Mouse (Mus musculus): ENCODE data around the gene Nos1. TPM values are rescaled to one million over a fixed set of nuclear protein-coding genes. Genes with fewer than 3 reads are reported as not detected.

Nos1 gene
- total RNA-seq (2017): not detected in 3 replicates

DNA sequence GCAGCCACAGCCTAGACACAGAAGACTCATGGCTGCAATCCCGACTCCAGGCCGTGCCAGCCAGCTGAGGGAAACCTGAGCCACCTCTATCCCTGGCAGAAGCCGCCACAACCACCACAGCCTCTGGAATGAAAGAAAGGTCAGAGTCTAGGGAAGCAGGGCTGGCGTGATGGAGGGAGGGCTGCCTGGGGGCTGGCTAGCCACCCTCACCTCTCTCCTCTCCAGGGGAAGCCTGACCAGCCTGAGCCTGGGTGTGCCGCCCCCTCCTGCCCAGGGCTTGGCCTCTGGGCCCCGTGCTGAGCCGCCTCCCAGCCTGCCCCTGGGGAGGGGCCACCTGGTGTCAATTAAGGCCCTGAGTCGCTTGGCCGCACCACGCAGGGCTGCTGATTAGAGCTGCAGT, at the start of gene Nos1:
Gene Nos1, plus strand, starts transcription at position 352 of the 400 bp plus-strand sequence.
- no peak for ATAC-seq (replicated peaks; ENCODE audit: insufficient number of reproducible peaks, low FRiP score, low TSS enrichment, poor library complexity, severe bottlenecking)

GRCm38 (mm10) chr5:117731311-117731710, 49.5 kb upstream of the Nos1 start:
- ATAC-seq (replicated peaks; ENCODE audit: insufficient number of reproducible peaks, low FRiP score, low TSS enrichment, poor library complexity, severe bottlenecking): no peak

DNA sequence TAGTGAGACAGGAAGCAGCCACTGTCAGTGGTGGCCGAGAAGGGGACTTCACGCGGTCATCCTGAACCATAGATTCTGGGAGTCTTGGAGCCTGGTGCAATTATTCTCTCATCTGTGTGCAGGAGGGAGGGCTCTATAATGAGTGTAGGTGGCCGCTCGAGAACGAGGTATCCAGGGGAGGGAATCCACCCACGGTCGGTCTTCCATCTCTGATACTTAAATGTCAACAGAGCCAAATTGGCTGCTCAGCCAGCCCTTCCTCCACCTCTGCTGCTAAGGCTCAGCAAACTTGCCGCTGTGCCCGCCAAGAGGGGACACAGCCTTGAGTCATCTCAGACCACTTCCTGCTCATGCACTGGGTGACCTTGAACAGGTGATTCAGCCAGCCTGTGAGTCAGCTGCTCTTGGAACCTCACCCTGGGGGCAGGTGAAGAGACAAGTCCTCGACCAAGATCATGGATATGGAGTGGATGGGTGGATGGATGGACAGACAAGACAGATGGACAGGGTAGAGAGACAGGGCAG, 36.1 kb upstream of the Nos1 start:
- no peak for ATAC-seq (replicated peaks; ENCODE audit: insufficient number of reproducible peaks, low FRiP score, low TSS enrichment, poor library complexity, severe bottlenecking)

DNA sequence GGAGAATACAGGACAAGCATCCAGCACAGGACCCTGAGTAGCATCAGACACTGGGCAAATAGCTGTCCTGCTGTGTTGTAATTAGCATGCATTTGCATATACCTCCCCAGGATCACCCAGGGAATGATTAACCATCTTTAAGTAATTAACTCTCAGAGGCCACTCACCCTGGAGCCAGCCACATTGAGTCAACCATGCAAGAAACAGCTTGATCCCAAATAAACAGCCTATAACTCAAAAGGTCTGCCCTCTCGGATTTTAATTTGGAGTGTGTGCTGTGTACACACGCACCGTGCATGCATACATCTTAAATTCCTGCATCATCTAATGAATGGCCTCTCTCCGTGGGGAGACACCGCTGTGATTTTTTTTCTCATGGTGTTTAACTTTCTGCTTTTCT, 31.5 kb upstream of the Nos1 start:
- ATAC-seq (replicated peaks; ENCODE audit: insufficient number of reproducible peaks, low FRiP score, low TSS enrichment, poor library complexity, severe bottlenecking): no peak

- ATAC-seq (replicated peaks; ENCODE audit: insufficient number of reproducible peaks, low FRiP score, low TSS enrichment, poor library complexity, severe bottlenecking): no peak
These were observed 22.9 kb upstream of the Nos1 start for GRCm38 (mm10) chr5:117757696-117758482.

DNA sequence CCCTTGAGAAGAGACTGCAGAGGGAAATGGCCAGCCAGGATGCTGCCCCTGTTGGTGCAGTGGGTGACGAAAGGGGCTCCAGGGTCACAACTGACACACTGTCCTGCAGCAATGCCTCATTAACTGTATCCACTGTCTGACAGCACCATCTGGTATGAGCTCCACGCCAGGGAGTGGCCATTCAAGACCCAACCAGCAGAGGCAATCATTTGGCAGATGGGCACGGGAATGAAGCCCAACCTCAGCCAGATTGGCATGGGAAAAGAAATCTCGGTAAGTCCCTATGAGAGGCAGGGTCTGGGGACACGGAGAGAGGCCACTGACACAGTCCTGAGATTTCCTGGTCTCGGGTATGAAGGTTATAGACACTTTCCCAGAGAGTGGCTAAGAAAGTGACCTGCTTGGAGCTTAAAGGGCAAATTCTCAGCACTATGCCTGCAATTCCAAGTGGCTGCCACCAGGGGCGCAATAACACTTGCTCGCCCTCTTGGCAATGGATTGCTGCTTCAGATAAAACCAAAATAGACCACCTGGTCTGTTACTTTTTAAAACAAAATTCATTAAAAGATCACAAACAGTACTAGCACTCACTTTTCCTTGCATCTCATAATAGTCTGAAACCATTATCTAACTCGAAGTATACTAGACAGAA, 19.5 kb upstream of the Nos1 start:
- no peak for ATAC-seq (replicated peaks; ENCODE audit: insufficient number of reproducible peaks, low FRiP score, low TSS enrichment, poor library complexity, severe bottlenecking)

DNA sequence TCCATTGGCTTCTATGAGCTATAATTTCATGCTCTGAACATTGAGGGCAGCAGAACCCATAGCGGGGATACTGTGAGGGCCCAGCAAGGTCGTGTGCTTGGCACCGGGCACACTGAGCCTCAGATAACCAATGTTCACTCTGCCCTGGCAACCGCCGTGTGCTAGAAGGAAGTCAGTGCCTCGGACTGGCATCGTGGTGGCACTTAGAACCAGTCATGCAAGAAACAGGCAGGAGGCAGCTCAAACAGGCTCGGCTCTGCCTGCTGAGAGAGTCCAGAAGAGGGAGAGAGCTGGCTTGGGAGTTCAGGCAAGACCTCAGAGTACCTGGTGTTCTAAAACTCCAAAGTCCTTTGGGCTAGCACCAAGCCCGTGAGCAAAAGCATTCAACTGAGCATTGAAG, 16.3 kb upstream of the Nos1 start:
- no peak for ATAC-seq (replicated peaks; ENCODE audit: insufficient number of reproducible peaks, low FRiP score, low TSS enrichment, poor library complexity, severe bottlenecking)

DNA sequence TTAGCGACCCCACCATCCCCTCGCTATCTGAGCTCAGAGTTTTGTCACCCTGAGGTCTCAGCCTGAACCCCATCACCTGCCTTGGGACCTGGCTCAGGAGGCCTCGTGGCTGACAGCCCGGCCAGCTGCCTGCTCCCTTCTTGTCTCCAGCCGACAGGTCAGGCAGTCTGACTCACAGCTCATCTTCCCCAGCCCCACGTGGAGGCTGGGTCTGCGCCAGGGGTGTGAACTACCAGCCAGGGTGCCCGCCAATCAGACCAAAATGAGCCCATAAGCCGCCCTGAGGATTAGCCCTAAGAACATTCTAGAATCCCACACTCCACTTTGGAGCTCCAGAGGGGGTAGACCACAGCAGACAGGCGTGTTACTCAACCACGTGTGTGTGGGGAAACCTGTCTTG, 1.7 kb upstream of the Nos1 start:
- no peak for ATAC-seq (replicated peaks; ENCODE audit: insufficient number of reproducible peaks, low FRiP score, low TSS enrichment, poor library complexity, severe bottlenecking)

DNA sequence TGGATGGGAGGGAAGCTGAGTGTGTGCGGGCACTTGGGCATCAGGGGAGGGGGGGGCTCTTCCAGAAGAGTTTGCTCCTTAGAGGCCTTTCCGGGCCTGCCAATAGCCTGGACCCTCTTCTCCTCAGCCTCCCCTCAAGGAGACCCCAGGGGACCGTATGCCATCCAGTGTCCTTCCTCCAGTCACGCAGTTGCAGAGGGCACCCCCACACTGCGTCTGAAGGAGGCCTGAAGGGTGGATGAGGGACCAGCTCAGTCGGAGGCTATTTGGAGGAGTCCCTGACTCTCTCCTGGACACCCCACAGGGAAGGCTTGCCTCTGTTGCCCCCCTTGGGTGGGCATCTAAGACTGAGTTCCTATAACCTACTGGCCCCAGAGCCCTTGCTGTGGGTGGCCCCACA, 346 bp downstream of the Nos1 start:
- ATAC-seq (replicated peaks; ENCODE audit: insufficient number of reproducible peaks, low FRiP score, low TSS enrichment, poor library complexity, severe bottlenecking): no peak

DNA sequence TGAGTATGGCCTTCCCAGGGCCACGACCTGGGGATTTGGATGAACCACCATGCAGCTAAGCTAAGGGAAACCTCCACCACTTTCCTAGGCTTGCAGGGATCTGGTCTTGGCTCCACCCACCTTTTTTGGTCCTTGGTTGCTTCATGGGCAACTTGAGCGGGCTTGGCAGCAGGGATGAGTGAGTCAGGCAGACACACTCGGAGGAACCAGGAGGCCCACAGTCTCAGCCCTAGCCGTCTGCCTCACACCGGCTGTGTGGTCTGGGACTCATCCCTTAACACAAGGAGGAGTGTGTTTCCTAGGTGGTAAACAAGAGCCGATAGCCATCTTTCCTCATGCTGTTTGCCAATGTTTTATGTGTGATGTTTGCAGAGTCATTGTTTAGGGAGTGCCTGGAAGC, 9.2 kb downstream of the Nos1 start:
- no peak for ATAC-seq (replicated peaks; ENCODE audit: insufficient number of reproducible peaks, low FRiP score, low TSS enrichment, poor library complexity, severe bottlenecking)

DNA sequence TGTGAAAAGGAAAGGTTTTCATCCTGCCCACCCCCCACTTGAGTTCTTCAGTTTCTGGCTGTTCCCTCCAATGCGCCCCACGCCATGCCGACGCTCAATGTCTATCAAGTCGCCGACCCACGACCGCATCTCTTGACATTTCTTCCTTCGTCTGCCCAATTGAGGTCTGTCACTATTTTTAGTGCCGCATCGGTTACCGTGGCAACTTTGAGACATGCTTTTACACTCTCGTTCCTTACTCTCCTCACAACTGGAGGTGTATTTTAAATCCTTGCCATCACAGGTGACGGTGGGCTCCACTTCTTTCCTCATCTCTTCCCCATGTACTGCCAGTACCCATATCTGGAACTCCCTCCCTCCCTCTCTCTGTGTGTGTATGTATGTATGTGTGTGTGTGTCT, 11.0 kb downstream of the Nos1 start:
- no peak for ATAC-seq (replicated peaks; ENCODE audit: insufficient number of reproducible peaks, low FRiP score, low TSS enrichment, poor library complexity, severe bottlenecking)

DNA sequence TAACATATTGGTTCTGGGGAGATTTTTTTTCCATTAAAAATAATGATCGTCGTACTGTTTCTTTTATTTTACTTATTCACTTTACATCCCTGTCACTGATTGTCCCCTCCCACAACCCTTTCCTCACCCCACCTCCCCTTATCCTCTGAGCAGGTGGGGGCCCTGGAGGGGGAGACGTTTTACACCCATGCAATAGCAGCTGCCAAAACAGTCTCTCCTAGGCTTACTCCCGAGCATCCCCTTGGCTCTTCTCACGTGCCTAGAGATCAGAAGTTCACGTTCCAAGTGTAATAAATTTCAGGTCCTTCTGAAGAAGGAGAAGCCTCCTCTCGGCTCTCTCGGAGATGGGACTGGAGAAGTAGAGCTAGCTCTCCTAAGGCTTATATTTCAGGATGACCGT, 20.0 kb downstream of the Nos1 start:
- ATAC-seq (replicated peaks; ENCODE audit: insufficient number of reproducible peaks, low FRiP score, low TSS enrichment, poor library complexity, severe bottlenecking): no peak

DNA sequence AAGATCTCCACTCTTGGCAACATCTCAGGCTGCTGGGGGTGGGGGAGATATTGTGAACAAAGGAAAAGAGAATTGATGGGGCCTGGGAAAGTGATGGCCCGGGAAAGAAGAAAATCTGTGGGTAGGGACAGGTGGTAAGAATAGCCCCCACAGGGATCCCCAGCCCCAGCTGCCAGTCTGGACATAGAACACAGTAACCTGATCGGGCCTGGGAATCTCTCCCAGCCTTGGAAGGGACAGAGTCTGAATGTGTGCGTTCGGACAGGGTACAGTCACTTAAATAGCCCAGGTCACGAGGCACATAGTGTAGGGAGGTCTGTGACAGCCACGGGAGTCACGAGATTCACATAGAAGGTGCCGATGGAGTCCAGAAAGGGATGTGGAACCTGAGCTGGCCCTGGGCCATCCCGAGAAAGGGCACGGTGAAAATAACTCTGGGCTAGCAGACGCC, 21.3 kb downstream of the Nos1 start:
- ATAC-seq (replicated peaks; ENCODE audit: insufficient number of reproducible peaks, low FRiP score, low TSS enrichment, poor library complexity, severe bottlenecking): no peak

- ATAC-seq (replicated peaks; ENCODE audit: insufficient number of reproducible peaks, low FRiP score, low TSS enrichment, poor library complexity, severe bottlenecking): no peak
These were observed 22.7 kb downstream of the Nos1 start for GRCm38 (mm10) chr5:117803551-117803950.

DNA sequence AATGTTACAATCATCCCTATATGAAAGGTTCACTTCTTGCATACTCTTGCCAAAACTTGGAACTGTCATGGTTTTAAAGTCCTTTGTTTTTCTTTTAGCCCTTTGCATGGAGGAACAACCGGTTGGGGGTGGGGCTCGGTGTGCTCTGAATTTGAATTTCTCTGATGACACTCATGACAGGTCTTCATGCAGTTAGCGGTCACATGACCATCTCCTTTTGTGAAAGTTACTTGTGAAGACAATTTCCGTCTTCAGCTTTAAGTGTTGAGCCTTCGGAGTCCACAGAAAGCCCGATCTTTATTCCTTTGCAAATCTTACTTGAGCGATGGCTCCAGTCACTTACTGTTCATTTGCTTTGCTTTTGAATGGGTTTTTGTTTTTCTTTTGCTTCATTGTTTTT, 30.1 kb downstream of the Nos1 start:
- no peak for ATAC-seq (replicated peaks; ENCODE audit: insufficient number of reproducible peaks, low FRiP score, low TSS enrichment, poor library complexity, severe bottlenecking)

DNA sequence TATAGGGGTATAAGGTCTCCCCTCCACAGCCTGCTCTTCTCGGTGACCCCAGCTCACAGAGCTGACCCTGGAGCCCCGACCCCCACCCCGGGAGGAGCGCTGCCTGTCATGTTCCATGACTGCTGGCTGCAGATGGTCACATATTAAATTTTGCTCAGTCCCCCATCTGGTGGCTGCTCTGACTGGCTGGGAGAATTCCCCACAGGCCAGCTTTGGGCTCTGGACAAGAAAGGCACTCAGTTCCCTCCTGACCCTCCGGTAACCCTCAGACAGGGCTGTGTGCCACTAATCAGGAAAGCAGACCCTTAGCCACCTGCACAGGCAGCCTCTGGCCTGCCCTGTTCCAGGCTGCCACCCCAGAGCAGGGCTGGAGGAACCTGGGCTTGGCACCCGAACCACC, 38.0 kb downstream of the Nos1 start:
- ATAC-seq (replicated peaks; ENCODE audit: insufficient number of reproducible peaks, low FRiP score, low TSS enrichment, poor library complexity, severe bottlenecking): no peak

DNA sequence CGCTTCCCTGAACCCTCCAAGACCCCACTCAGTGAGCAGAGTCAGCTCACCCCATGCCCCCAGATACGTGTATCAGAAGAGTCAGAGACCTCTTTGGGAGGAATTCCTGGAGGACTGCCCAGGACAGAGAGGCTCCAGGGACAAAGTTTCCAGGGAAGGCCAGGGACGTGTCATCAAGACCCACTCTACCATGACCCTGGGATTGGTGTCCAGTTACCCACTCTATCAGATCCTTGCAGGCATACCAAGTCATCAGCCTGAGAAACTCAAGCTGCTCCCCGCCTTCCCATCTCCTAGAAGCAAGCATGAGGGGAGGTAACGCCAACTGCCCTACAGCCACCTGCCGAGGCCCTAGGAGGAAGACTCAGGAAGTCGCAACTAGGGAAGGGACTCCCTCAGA, 39.6 kb downstream of the Nos1 start:
- ATAC-seq (replicated peaks; ENCODE audit: insufficient number of reproducible peaks, low FRiP score, low TSS enrichment, poor library complexity, severe bottlenecking): no peak

DNA sequence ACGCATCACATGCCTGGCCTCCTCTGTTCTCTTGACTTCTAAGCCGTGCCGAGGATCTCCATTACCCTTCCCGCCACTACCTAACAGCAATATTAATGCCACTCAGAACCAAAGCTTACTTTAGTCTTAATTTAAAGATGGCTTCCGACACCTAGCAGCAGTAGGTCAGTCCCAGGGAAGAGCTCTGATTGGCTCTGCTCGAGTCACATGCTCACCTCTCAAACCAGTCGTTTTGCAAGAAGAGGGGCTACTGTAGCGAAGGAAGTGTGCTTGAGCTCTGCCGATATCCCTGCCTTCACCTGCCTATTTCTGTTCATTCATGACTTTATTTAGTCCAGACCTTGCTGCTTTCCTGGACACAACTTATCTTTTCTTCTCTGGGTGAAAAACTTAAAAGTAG, 43.0 kb downstream of the Nos1 start:
- ATAC-seq (replicated peaks; ENCODE audit: insufficient number of reproducible peaks, low FRiP score, low TSS enrichment, poor library complexity, severe bottlenecking): no peak

DNA sequence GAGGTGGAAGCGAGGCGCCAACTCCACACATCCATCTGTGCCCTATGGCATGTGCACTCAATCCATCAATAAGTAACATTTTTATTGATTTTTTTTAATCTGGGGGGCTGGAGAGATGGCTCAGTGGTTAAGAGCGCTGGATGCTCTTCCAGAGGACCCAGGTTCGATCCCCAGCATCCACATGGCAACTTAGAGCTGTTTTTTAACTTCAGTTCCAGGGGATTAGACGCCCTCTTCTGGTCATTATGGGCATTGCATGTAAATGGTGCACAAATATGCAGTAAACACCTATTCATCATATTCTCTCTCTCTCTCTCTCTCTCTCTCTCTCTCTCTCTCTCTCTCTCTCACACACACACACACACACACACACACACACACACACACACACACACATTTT, 43.7 kb downstream of the Nos1 start:
- no peak for ATAC-seq (replicated peaks; ENCODE audit: insufficient number of reproducible peaks, low FRiP score, low TSS enrichment, poor library complexity, severe bottlenecking)

DNA sequence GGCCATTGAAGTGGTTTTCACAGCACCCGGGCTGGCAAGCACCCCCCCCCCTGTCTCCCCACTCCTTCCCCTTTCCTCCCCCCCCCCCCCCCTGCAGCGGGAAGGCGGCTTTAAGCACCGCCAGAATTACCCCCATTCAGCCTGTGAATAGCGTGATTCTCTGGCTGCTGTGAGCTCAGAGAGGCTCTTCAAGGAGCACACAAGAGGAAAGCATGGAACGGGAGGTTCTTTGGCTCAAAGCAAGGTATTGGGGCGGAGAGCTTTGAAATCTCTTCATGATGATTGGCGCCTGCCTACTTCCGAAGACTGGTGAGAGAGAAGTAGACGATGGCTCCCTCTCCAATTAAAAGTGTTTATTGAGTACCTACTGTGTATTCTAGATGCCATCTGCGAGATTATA, 44.5 kb downstream of the Nos1 start:
- ATAC-seq (replicated peaks; ENCODE audit: insufficient number of reproducible peaks, low FRiP score, low TSS enrichment, poor library complexity, severe bottlenecking): no peak
